Mouse (Mus musculus): ENCODE measurements at regions not wholly inside any gene's neighbourhood (a gene's known extent, or its start where the extent isn't known, plus 50 kb on each side); places are given as distances from the start of the nearest gene placed in this dataset.
"Not testable (repeated sequence)": the region's sequence is repeated elsewhere in the genome, so short reads cannot be mapped to it uniquely, and the experiment has no call there.

- no peak for DNase-seq (ENCODE audit: low spot score)
Measured at GRCm38 (mm10) chr12:93151530-93151929, 1302.6 kb upstream of the Sel1l start.

GRCm38 (mm10) chr12:93142265-93142664 is 1293.3 kb upstream of the Sel1l start:
- no peak for DNase-seq (ENCODE audit: low spot score)

GRCm38 (mm10) chr12:93136395-93136794 is 1287.4 kb upstream of the Sel1l start:
- DNase-seq (ENCODE audit: low spot score): no peak

- no peak for DNase-seq (ENCODE audit: low spot score)
Measured at GRCm38 (mm10) chr12:93122216-93122615, 1273.3 kb upstream of the Sel1l start.

- DNase-seq (ENCODE audit: low spot score): no peak
Measured at GRCm38 (mm10) chr12:93088031-93088790, 1239.3 kb upstream of the Sel1l start.

GRCm38 (mm10) chr12:93063864-93064263 is 1214.9 kb upstream of the Sel1l start:
- DNase-seq (ENCODE audit: low spot score): no peak

GRCm38 (mm10) chr12:93019633-93020032 is 1170.7 kb upstream of the Sel1l start:
- no peak for DNase-seq (ENCODE audit: low spot score)

GRCm38 (mm10) chr12:93011583-93011982 is 1162.6 kb upstream of the Sel1l start:
- DNase-seq (ENCODE audit: low spot score): no peak

- DNase-seq (ENCODE audit: low spot score): no peak
Measured at GRCm38 (mm10) chr12:93006844-93007365, 1157.9 kb upstream of the Sel1l start.

GRCm38 (mm10) chr12:93003125-93003524 is 1154.2 kb upstream of the Sel1l start:
- no peak for DNase-seq (ENCODE audit: low spot score)

GRCm38 (mm10) chr12:92975698-92976097 is 1126.7 kb upstream of the Sel1l start:
- DNase-seq (ENCODE audit: low spot score): no peak

- DNase-seq (ENCODE audit: low spot score): no peak
Measured at GRCm38 (mm10) chr12:92944352-92944751, 1095.4 kb upstream of the Sel1l start.

- no peak for DNase-seq (ENCODE audit: low spot score)
Measured at GRCm38 (mm10) chr12:92927591-92927990, 1078.6 kb upstream of the Sel1l start.

- DNase-seq (ENCODE audit: low spot score): no peak
Measured at GRCm38 (mm10) chr12:92926942-92927341, 1078.0 kb upstream of the Sel1l start.

- no peak for DNase-seq (ENCODE audit: low spot score)
Measured at GRCm38 (mm10) chr12:92919920-92920319, 1071.0 kb upstream of the Sel1l start.

GRCm38 (mm10) chr12:92916267-92916666 is 1067.3 kb upstream of the Sel1l start:
- DNase-seq (ENCODE audit: low spot score): no peak

GRCm38 (mm10) chr12:92915776-92916175 is 1066.8 kb upstream of the Sel1l start:
- no peak for DNase-seq (ENCODE audit: low spot score)

- no peak for DNase-seq (ENCODE audit: low spot score)
Measured at GRCm38 (mm10) chr12:92915203-92915602, 1066.2 kb upstream of the Sel1l start.

GRCm38 (mm10) chr12:92904382-92904781 is 1055.4 kb upstream of the Sel1l start:
- DNase-seq (ENCODE audit: low spot score): no peak

- DNase-seq (ENCODE audit: low spot score): no peak
Measured at GRCm38 (mm10) chr12:92892315-92892714, 1043.4 kb upstream of the Sel1l start.

GRCm38 (mm10) chr12:92891663-92892062 is 1042.7 kb upstream of the Sel1l start:
- not testable (repeated sequence) for DNase-seq (ENCODE audit: low spot score)

GRCm38 (mm10) chr12:92891126-92891525 is 1042.2 kb upstream of the Sel1l start:
- DNase-seq (ENCODE audit: low spot score): not testable (repeated sequence)

- DNase-seq (ENCODE audit: low spot score): no peak
Measured at GRCm38 (mm10) chr12:92887747-92888146, 1038.8 kb upstream of the Sel1l start.
